Mouse (Mus musculus) forebrain, embryonic 11.5 days (tissue): ENCODE measurements at regions not wholly inside any gene's neighbourhood (a gene's known extent, or its start where the extent isn't known, plus 50 kb on each side); places are given as distances from the start of the nearest gene placed in this dataset.

Experiments used
- ATAC-seq: fragments of 200-750 bp; cut with Nextera tagmentation; replicated peaks from 2 replicates; pipeline ENCODE4 v1.8.0; 2017; ENCODE audit warnings: moderate TSS enrichment; ENCODE audit not compliant: low FRiP score
- DNase-seq: peaks from one replicate; pipeline ENCODE4 v3.0.0-alpha.2; 2017; ENCODE audit warnings: low spot score
- H3K27ac ChIP-seq: fragments of 300-500 bp; sonication (generic); 2 replicates; pipeline ENCODE4 v1.5.1; 2014; ENCODE audit warnings: low read depth, low read length
- H3K27me3 ChIP-seq: fragments of 300-500 bp; sonication (generic); 2 replicates; pipeline ENCODE4 v1.6.1; 2014; ENCODE audit warnings: mild to moderate bottlenecking, low read length, mixed read lengths; ENCODE audit not compliant: control insufficient read depth, insufficient read depth
- H3K36me3 ChIP-seq: fragments of 300-500 bp; sonication (generic); 2 replicates; pipeline ENCODE4 v1.6.1; 2014; ENCODE audit warnings: mild to moderate bottlenecking, low read length, moderate library complexity, mixed read lengths; ENCODE audit not compliant: control insufficient read depth, insufficient read depth
- H3K4me1 ChIP-seq: fragments of 300-500 bp; sonication (generic); replicated peaks from 2 replicates; pipeline ENCODE4 v1.6.1; 2014; ENCODE audit warnings: low read length, mixed read lengths; ENCODE audit not compliant: control insufficient read depth, insufficient read depth
- H3K4me2 ChIP-seq: fragments of 300-500 bp; sonication (generic); 2 replicates; pipeline ENCODE4 v1.6.1; 2014; ENCODE audit warnings: low read depth, mild to moderate bottlenecking, low read length, moderate library complexity, mixed read lengths; ENCODE audit not compliant: severe bottlenecking
- H3K4me3 ChIP-seq: fragments of 300-500 bp; sonication (generic); 2 replicates; pipeline ENCODE4 v1.5.1; 2014; ENCODE audit warnings: low read depth, low read length
- H3K9ac ChIP-seq: fragments of 300-500 bp; sonication (generic); 2 replicates; pipeline ENCODE4 v1.6.1; 2014; ENCODE audit warnings: low read length
- H3K9me3 ChIP-seq: fragments of 300-500 bp; sonication (generic); 2 replicates; pipeline ENCODE4 v1.6.1; 2016; ENCODE audit warnings: low read length, mixed read lengths; ENCODE audit not compliant: control insufficient read depth
- WGBS: fragments of 180-500 bp; shearing (Covaris S2); extraction: QIAGEN DNeasy Blood & Tissue Kit; methylation state at CpG from one replicate; pipeline ENCODE4 v1.1.7; 2014; 5-methylcytosine and 5-hydroxymethylcytosine counted together

- Histone ChIP-seq H3K27ac (no peak overlapping the region), H3K4me2 (no peak overlapping the region), H3K4me1 (no peaks in the 10 kb centered on the region), H3K36me3 (no peaks in the 10 kb centered on the region), H3K9ac (no peak overlapping the region), H3K9me3 (no peaks in the 10 kb centered on the region), H3K27me3 (no peaks in the 10 kb centered on the region), H3K4me3 (no peak overlapping the region)
- no peak for DNase-seq
- ATAC-seq, result no peak
- WGBS, result 28% methylated on average over 5 of the region's 5 CpGs
Measured at GRCm38 (mm10) chr2:22105150-22105549, 122.2 kb upstream of the Myo3a start.

GRCm38 (mm10) chr2:22149721-22150120 is 77.6 kb upstream of the Myo3a start:
- Histone ChIP-seq H3K9me3 (no peaks in the 10 kb centered on the region), H3K9ac (no peak overlapping the region), H3K4me3 (no peak overlapping the region), H3K36me3 (no peaks in the 10 kb centered on the region), H3K27ac (no peak overlapping the region), H3K4me1 (no peaks in the 10 kb centered on the region), H3K4me2 (no peak overlapping the region), H3K27me3 (no peaks in the 10 kb centered on the region)
- DNase-seq, result no peak
- WGBS, result 17% methylated on average over 2 of the region's 2 CpGs
- ATAC-seq, result peak; percentile 58

GRCm38 (mm10) chr2:22156576-22156975 is 70.7 kb upstream of the Myo3a start:
- no peak overlapping the region for H3K4me2 ChIP-seq
- no peaks in the 10 kb centered on the region for H3K4me1 ChIP-seq
- H3K9me3 ChIP-seq, result no peaks in the 10 kb centered on the region
- 41% methylated on average over 2 of the region's 2 CpGs for WGBS
- no peak; the same call in 1 of the 2 replicates for ATAC-seq
- H3K27me3 ChIP-seq, result no peaks in the 10 kb centered on the region
- no peak for DNase-seq
- H3K27ac ChIP-seq, result no peak overlapping the region
- H3K9ac ChIP-seq, result no peak overlapping the region
- H3K36me3 ChIP-seq, result no peaks in the 10 kb centered on the region
- no peak overlapping the region for H3K4me3 ChIP-seq

- DNase-seq (no peak), ATAC-seq (no peak)
- Histone ChIP-seq H3K27me3 (no peaks in the 10 kb centered on the region), H3K27ac (no peak overlapping the region), H3K9ac (no peak overlapping the region), H3K4me1 (no peaks in the 10 kb centered on the region), H3K9me3 (no peaks in the 10 kb centered on the region), H3K4me2 (no peak overlapping the region), H3K4me3 (no peak overlapping the region), H3K36me3 (no peaks in the 10 kb centered on the region)
- WGBS, result 96% methylated on average over 5 of the region's 5 CpGs
Measured at GRCm38 (mm10) chr2:22165443-22165842, 61.9 kb upstream of the Myo3a start.

- ATAC-seq (no peak), DNase-seq (no peak)
- Histone ChIP-seq H3K4me3 (no peak overlapping the region), H3K4me2 (no peak overlapping the region), H3K36me3 (no peaks in the 10 kb centered on the region), H3K9ac (no peak overlapping the region), H3K27me3 (no peaks in the 10 kb centered on the region), H3K9me3 (no peaks in the 10 kb centered on the region), H3K4me1 (no peaks in the 10 kb centered on the region), H3K27ac (no peak overlapping the region)
Measured at GRCm38 (mm10) chr2:22165919-22166318, 61.4 kb upstream of the Myo3a start.
